Mouse (Mus musculus) heart, embryonic 10.5 days (tissue): ENCODE data around the gene Ctxn2. TPM values are rescaled to one million over a fixed set of nuclear protein-coding genes. Genes with fewer than 3 reads are reported as not detected.
"Not testable (repeated sequence)": the region's sequence is repeated elsewhere in the genome, so short reads cannot be mapped to it uniquely, and the experiment has no call there.

Source experiments
- DNase-seq: peaks from one replicate; pipeline ENCODE4 v3.0.0-alpha.2; 2017; ENCODE audit warnings: low spot score
- H3K27ac ChIP-seq: fragments of 300-500 bp; sonication (generic); 2 replicates; pipeline ENCODE4 v1.5.1; 2016; ENCODE audit warnings: mild to moderate bottlenecking
- H3K27me3 ChIP-seq: fragments of 300-500 bp; sonication (generic); 2 replicates; pipeline ENCODE4 v1.6.1; 2016; ENCODE audit warnings: mild to moderate bottlenecking; ENCODE audit not compliant: poor library complexity, insufficient read depth, severe bottlenecking
- H3K36me3 ChIP-seq: fragments of 300-500 bp; sonication (generic); 2 replicates; pipeline ENCODE4 v1.6.1; 2016; ENCODE audit warnings: mild to moderate bottlenecking, moderate library complexity
- H3K4me1 ChIP-seq: fragments of 300-500 bp; sonication (generic); 2 replicates; pipeline ENCODE4 v1.6.1; 2016; ENCODE audit warnings: mild to moderate bottlenecking
- H3K4me3 ChIP-seq: fragments of 300-500 bp; sonication (generic); 2 replicates; pipeline ENCODE4 v1.5.1; 2016; ENCODE audit warnings: mild to moderate bottlenecking, moderate library complexity
- H3K9me3 ChIP-seq: fragments of 300-500 bp; sonication (generic); 2 replicates; pipeline ENCODE4 v1.6.1; 2016; ENCODE audit warnings: mild to moderate bottlenecking, moderate library complexity
- WGBS: fragments of 180-500 bp; shearing (Covaris S2); methylation state at CpG from one replicate; pipeline ENCODE4 v1.1.7; 2016; 5-methylcytosine and 5-hydroxymethylcytosine counted together
- polyA plus RNA-seq: library from polyadenylated mRNA; unstranded; fragments of >200 nt; fragmentation: Nextera tagmentation; extraction: Ambion mirVana; gene quantifications from 2 replicates; pipeline ENCODE4 v1.2.1, GENCODE M21; 2016

Ctxn2 gene
- polyA plus RNA-seq, result not detected in 2 replicates

GRCm38 (mm10) chr2:125135903-125136811 is at the start of gene Ctxn2:
Gene Ctxn2 (plus strand): TSS chr2:125136692.
- Histone ChIP-seq H3K9me3 (no peaks in the 10 kb centered on the region), H3K4me3 (peak within 1 kb of the TSS; percentile 56), H3K36me3 (no peaks in the 10 kb centered on the region), H3K4me1 (peaks cover 9% of the 10 kb centered on the region), H3K27me3 (0 out of 2 replicates have a peak, but pooled peaks cover 4% of the 10 kb centered on the region), H3K27ac (no peak within 1 kb of the TSS)
- DNase-seq, result peak; percentile 91
- 2% methylated on average over 39 of the region's 39 CpGs for WGBS

- no peak for DNase-seq
- Histone ChIP-seq H3K4me3 (no peak overlapping the region), H3K27me3 (no peaks in the 10 kb centered on the region), H3K27ac (no peak overlapping the region), H3K9me3 (no peaks in the 10 kb centered on the region), H3K36me3 (peaks cover 68% of the 10 kb centered on the region), H3K4me1 (no peaks in the 10 kb centered on the region)
- 93% methylated on average over 7 of the region's 7 CpGs for WGBS
Observed at GRCm38 (mm10) chr2:125088757-125089156, 47.7 kb upstream of the Ctxn2 start.

GRCm38 (mm10) chr2:125092123-125092522 is 44.4 kb upstream of the Ctxn2 start:
- peaks cover 70% of the 10 kb centered on the region for H3K36me3 ChIP-seq
- WGBS, result 71% methylated on average over 3 of the region's 3 CpGs
- H3K9me3 ChIP-seq, H3K4me1 ChIP-seq, DNase-seq, H3K4me3 ChIP-seq, H3K27me3 ChIP-seq, H3K27ac ChIP-seq: not testable (repeated sequence)

GRCm38 (mm10) chr2:125104491-125104890 is 32.0 kb upstream of the Ctxn2 start:
- H3K27me3 ChIP-seq, H3K9me3 ChIP-seq, H3K4me1 ChIP-seq, H3K27ac ChIP-seq, H3K4me3 ChIP-seq, DNase-seq: not testable (repeated sequence)
- H3K36me3 ChIP-seq, result peaks cover 75% of the 10 kb centered on the region
- WGBS, result 95% methylated on average over 13 of the region's 13 CpGs

GRCm38 (mm10) chr2:125106536-125106935 is 30.0 kb upstream of the Ctxn2 start:
- not testable (repeated sequence) for DNase-seq, H3K4me3 ChIP-seq, H3K27me3 ChIP-seq, H3K4me1 ChIP-seq, H3K27ac ChIP-seq, H3K9me3 ChIP-seq
- WGBS, result 90% methylated on average over 4 of the region's 4 CpGs
- peaks cover 70% of the 10 kb centered on the region for H3K36me3 ChIP-seq

- H3K4me3 ChIP-seq, result no peak overlapping the region
- no peaks in the 10 kb centered on the region for H3K27me3 ChIP-seq
- H3K36me3 ChIP-seq, result peaks cover 15% of the 10 kb centered on the region
- DNase-seq, result no peak
- peaks cover 29% of the 10 kb centered on the region for H3K4me1 ChIP-seq
- no peak overlapping the region for H3K27ac ChIP-seq
- WGBS, result 53% methylated on average over 6 of the region's 6 CpGs
- H3K9me3 ChIP-seq, result no peaks in the 10 kb centered on the region
Observed at GRCm38 (mm10) chr2:125119381-125120110, 16.9 kb upstream of the Ctxn2 start.

GRCm38 (mm10) chr2:125122288-125122623 is 14.2 kb upstream of the Ctxn2 start:
- Histone ChIP-seq H3K9me3 (no peaks in the 10 kb centered on the region), H3K27me3 (no peaks in the 10 kb centered on the region), H3K36me3 (no peaks in the 10 kb centered on the region), H3K27ac (peak overlapping the region; percentile 99), H3K4me3 (peak overlapping the region; percentile 88), H3K4me1 (peaks cover 29% of the 10 kb centered on the region)
- 24% methylated on average over 4 of the region's 4 CpGs for WGBS
- no peak for DNase-seq

- Histone ChIP-seq H3K4me3 (peak overlapping the region; percentile 88), H3K27me3 (no peaks in the 10 kb centered on the region), H3K4me1 (peaks cover 29% of the 10 kb centered on the region), H3K27ac (peak overlapping the region; percentile 99), H3K9me3 (no peaks in the 10 kb centered on the region), H3K36me3 (no peaks in the 10 kb centered on the region)
- under 1% methylated on average over 55 of the region's 59 CpGs for WGBS
- peak; percentile 81 for DNase-seq
Observed at GRCm38 (mm10) chr2:125122624-125123476, 13.6 kb upstream of the Ctxn2 start.

GRCm38 (mm10) chr2:125123477-125123852 is 13.0 kb upstream of the Ctxn2 start, which contains the start of gene Myef2:
Gene Myef2 (minus strand): TSS chr2:125123661.
- peaks cover 26% of the 10 kb centered on the region for H3K4me1 ChIP-seq
- WGBS, result under 1% methylated on average over 48 of the region's 48 CpGs

GRCm38 (mm10) chr2:125125824-125126223 is 10.7 kb upstream of the Ctxn2 start:
- Histone ChIP-seq H3K27ac (no peak overlapping the region), H3K4me1 (peaks cover 13% of the 10 kb centered on the region), H3K36me3 (no peaks in the 10 kb centered on the region), H3K9me3 (no peaks in the 10 kb centered on the region), H3K27me3 (no peaks in the 10 kb centered on the region), H3K4me3 (no peak overlapping the region)
- no peak for DNase-seq
- WGBS, result 33% methylated on average over 4 of the region's 4 CpGs

More at GRCm38 (mm10) chr2:125123477-125123852, 13.0 kb upstream of the Ctxn2 start, which contains the start of gene Myef2:
- H3K9me3 ChIP-seq, result no peaks in the 10 kb centered on the region
- H3K27me3 ChIP-seq, result no peaks in the 10 kb centered on the region
- H3K27ac ChIP-seq, result peak within 1 kb of the TSS; percentile 99
- H3K36me3 ChIP-seq, result no peaks in the 10 kb centered on the region
- H3K4me3 ChIP-seq, result peak within 1 kb of the TSS; percentile 88
- peak; percentile 92 for DNase-seq

- no peak overlapping the region for H3K27ac ChIP-seq
- no peak for DNase-seq
- H3K27me3 ChIP-seq, result no peaks in the 10 kb centered on the region
- H3K4me3 ChIP-seq, result no peak overlapping the region
- H3K4me1 ChIP-seq, result peaks cover 6% of the 10 kb centered on the region
- H3K36me3 ChIP-seq, result no peaks in the 10 kb centered on the region
- WGBS, result 30% methylated on average over 3 of the region's 3 CpGs
- no peaks in the 10 kb centered on the region for H3K9me3 ChIP-seq
Observed at GRCm38 (mm10) chr2:125126792-125127191, 9.7 kb upstream of the Ctxn2 start.

GRCm38 (mm10) chr2:125134113-125134512 is 2.4 kb upstream of the Ctxn2 start:
- Histone ChIP-seq H3K4me3 (no peak overlapping the region), H3K27me3 (0 out of 2 replicates have a peak, but pooled peaks cover 4% of the 10 kb centered on the region), H3K27ac (no peak overlapping the region), H3K36me3 (no peaks in the 10 kb centered on the region), H3K4me1 (peaks cover 9% of the 10 kb centered on the region), H3K9me3 (no peaks in the 10 kb centered on the region)
- no peak for DNase-seq
- WGBS, result 37% methylated on average over 4 of the region's 4 CpGs
